Mouse (Mus musculus) spleen, adult 2 months (tissue): ENCODE data around the gene Grik4. TPM values are rescaled to one million over a fixed set of nuclear protein-coding genes. Genes with fewer than 3 reads are reported as not detected.

Experiments
- DNase-seq, 2 experiments: peaks; one replicate each; pipeline versions ENCODE4 v3.0.0 to v3.0.0-alpha.2; 2012 to 2021; ENCODE audit warnings: low spot score in 2 of 2, low read depth in 1 of 2
- H3K27ac ChIP-seq: fragments of 200-500 bp; 2 replicates; pipeline ENCODE4 v1.5.1; 2012; ENCODE audit warnings: low read length, inconsistent platforms; ENCODE audit not compliant: insufficient read depth
- H3K27me3 ChIP-seq: fragments of 200-500 bp; 2 replicates; pipeline ENCODE4 v1.6.1; 2012; ENCODE audit warnings: mild to moderate bottlenecking, moderate library complexity, low read length, inconsistent platforms; ENCODE audit not compliant: control insufficient read depth, insufficient read depth
- H3K36me3 ChIP-seq: fragments of 200-500 bp; 2 replicates; pipeline ENCODE4 v1.6.1; 2012; ENCODE audit warnings: mild to moderate bottlenecking, low read length, inconsistent platforms; ENCODE audit not compliant: control insufficient read depth, insufficient read depth
- H3K4me1 ChIP-seq: fragments of 200-500 bp; 2 replicates; pipeline ENCODE4 v1.6.1; 2011; ENCODE audit warnings: inconsistent platforms; ENCODE audit not compliant: control insufficient read depth, insufficient read depth, insufficient read length
- H3K4me3 ChIP-seq: fragments of 200-500 bp; 2 replicates; pipeline ENCODE4 v1.5.1; 2011; ENCODE audit warnings: mild to moderate bottlenecking, inconsistent platforms; ENCODE audit not compliant: insufficient read depth, insufficient read length; ENCODE audit errors: extremely low read depth
- CTCF ChIP-seq: fragments of 200-500 bp; IDR thresholded peaks from 2 replicates; pipeline ENCODE4 v1.5.1; 2011; ENCODE audit warnings: mild to moderate bottlenecking, inconsistent platforms; ENCODE audit not compliant: insufficient read depth, insufficient read length, insufficient replicate concordance; ENCODE audit errors: extremely low read depth
- POLR2A ChIP-seq: fragments of 200-500 bp; IDR thresholded peaks from 2 replicates; pipeline ENCODE4 v1.6.1; 2011; ENCODE audit warnings: low read depth, low read length, inconsistent platforms
- WGBS: fragments of 180-500 bp; shearing (Covaris S2); methylation state at CpG from one replicate; pipeline ENCODE4 v1.1.7; 2018; 5-methylcytosine and 5-hydroxymethylcytosine counted together
- polyA plus RNA-seq: library from polyadenylated mRNA; depleted of rRNA; stranded (reverse); fragments of >200 nt; gene quantifications from 2 replicates; pipeline ENCODE4 v1.2.3, GENCODE M21; 2012

Gene Grik4
- polyA plus RNA-seq, 1 experiment = 0.19 TPM

DNA sequence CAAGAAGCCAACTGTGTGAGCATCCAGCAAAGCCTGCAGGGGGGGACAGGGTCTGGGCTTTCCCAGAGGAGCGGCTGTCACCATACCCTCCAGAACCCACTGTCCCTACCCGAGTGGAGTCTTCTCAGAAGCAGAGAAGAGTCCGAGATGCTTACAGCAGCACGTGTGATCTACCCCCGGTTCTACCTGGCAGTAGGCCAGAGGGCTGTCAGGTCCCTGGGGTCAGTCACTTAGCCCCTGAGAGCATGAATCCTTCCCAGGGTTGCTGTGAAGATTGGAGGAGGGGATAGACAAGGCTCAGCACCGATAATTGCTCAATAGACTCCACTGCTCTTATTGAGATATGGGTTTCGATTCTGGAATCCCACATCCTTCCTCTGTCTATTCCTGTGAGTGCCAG, 366.2 kb downstream of the Grik4 start:
- H3K27ac ChIP-seq = no peak overlapping the region

DNA sequence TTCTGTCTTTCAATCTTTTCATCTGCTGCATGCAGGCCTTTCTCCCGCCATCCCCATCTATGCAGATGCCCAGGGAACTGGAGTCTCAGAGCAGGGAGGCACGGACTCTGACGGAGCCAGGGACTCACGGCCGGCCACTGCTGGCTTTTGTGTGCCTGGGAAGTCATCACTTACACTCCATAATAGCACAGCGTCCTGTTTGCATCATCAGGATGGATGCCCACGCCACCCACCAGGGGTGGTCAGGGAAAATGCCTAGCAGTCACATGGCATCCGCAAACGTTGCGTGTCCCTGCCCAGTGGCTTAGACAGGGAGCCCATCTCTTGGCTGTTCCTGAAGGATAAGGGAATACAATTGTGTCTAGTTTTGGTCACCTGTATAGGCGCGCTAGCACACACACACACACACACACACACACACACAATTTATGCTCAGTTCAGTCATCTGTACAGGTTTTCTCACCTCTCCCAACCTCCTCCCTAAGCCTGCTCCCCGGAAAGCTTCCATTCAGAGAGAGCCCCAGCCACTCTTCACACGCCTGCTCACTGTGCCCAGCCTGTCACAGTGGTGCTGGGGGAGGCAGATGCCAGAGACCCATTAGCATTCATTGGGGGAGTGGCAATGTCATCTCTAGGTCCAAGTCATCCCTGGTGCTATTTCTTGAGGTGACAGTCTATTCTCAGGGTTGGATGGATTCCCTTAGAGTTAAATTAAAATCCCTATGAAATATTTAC, 370.5 kb downstream of the Grik4 start:
- H3K27ac ChIP-seq = no peak overlapping the region
- H3K4me1 ChIP-seq = no peaks in the 10 kb centered on the region
- H3K27me3 ChIP-seq = no peaks in the 10 kb centered on the region
- DNase-seq = no peak
- TF ChIP-seq POLR2A (no peak), CTCF (no peak)
- WGBS = 54% methylated on average over 14 of the region's 14 CpGs
- no peak overlapping the region for H3K4me3 ChIP-seq
- no peaks in the 10 kb centered on the region for H3K36me3 ChIP-seq

More for the DNA sequence above, 366.2 kb downstream of the Grik4 start:
- WGBS = 79% methylated on average over 7 of the region's 7 CpGs
- Histone ChIP-seq H3K4me1 (no peaks in the 10 kb centered on the region), H3K36me3 (no peaks in the 10 kb centered on the region), H3K4me3 (no peak overlapping the region), H3K27me3 (no peaks in the 10 kb centered on the region)
- TF ChIP-seq CTCF (no peak), POLR2A (no peak)
- no peak for DNase-seq

DNA sequence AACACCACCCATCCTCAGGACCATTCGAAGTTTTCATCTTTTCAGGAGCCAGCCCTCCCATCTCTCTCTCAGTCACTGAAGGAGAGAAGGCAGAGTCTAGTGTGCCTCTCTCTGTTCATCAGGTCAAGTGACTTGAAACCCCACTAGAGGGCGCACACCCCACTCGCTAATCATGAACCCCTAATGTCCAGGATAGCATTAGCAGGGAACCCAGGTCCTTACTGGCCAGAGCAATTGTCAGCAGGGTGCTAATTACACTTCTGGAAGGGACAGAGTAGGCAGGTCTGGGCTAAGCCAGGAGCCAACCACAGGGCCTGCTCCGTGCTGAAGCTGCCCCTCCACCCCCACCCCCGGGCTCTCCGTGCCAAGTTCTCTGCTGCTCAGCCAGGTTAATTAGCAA, 371.1 kb downstream of the Grik4 start:
- 13% methylated on average over 6 of the region's 6 CpGs for WGBS
- no peaks in the 10 kb centered on the region for H3K36me3 ChIP-seq

DNA sequence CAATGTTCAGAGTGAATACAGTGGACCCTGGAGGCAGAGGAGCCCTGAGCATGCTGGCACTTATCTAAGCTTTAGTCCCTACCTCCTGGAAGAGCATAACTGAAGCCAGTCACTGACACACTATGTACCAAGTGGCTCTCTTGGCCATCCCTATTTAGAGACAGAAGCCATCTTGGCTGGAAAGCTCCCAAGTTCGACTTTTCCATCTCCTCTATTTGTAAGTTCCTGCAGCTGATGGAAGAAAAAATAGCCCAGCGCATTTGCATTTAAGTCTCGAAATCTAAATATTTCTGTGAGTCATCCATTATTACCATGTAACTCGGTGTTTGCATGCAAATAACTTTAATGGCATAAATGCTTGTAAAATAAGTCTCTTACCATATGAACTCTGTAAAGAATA, 378.4 kb downstream of the Grik4 start:
- TF ChIP-seq CTCF = no peak
- no peak for TF ChIP-seq POLR2A

More for the DNA sequence above, 371.1 kb downstream of the Grik4 start:
- Histone ChIP-seq H3K4me3 (no peak overlapping the region), H3K4me1 (no peaks in the 10 kb centered on the region), H3K27me3 (no peaks in the 10 kb centered on the region), H3K27ac (no peak overlapping the region)
- no peak for TF ChIP-seq POLR2A
- TF ChIP-seq CTCF = peak; percentile 21; the same call in 1 of the 2 replicates
- DNase-seq = peak in 1 of 2 experiments; percentile 21

DNA sequence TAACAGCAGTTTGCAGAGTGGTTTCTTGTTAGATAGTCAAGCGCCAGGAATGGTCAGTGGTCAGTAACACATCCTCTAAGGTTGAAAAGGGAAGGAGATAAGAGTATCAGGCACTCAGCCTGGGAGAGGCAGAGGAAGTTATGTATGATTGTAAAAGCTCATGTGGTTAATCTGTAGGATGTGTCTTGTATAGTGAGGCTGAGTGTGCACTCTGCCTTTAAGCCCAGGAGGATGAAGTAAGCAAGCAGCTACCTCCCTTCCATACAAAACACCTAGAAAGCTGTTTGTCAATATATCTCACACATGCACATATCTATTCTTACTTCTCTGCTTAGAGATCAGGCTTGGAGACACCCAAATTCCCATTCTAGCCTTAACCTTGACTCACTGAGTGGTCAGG, 389.1 kb downstream of the Grik4 start:
- no peaks in the 10 kb centered on the region for H3K4me1 ChIP-seq
- 24% methylated on average over 1 of the region's 1 CpGs for WGBS
- no peaks in the 10 kb centered on the region for H3K36me3 ChIP-seq
- no peak overlapping the region for H3K4me3 ChIP-seq
- TF ChIP-seq CTCF (no peak), POLR2A (no peak)
- no peaks in the 10 kb centered on the region for H3K27me3 ChIP-seq
- no peak overlapping the region for H3K27ac ChIP-seq
- no peak for DNase-seq

More for the DNA sequence above, 378.4 kb downstream of the Grik4 start:
- WGBS = 85% methylated on average over 4 of the region's 4 CpGs
- no peak overlapping the region for H3K27ac ChIP-seq
- H3K36me3 ChIP-seq = no peaks in the 10 kb centered on the region
- no peaks in the 10 kb centered on the region for H3K4me1 ChIP-seq
- no peak for DNase-seq
- H3K27me3 ChIP-seq = no peaks in the 10 kb centered on the region
- no peak overlapping the region for H3K4me3 ChIP-seq

DNA sequence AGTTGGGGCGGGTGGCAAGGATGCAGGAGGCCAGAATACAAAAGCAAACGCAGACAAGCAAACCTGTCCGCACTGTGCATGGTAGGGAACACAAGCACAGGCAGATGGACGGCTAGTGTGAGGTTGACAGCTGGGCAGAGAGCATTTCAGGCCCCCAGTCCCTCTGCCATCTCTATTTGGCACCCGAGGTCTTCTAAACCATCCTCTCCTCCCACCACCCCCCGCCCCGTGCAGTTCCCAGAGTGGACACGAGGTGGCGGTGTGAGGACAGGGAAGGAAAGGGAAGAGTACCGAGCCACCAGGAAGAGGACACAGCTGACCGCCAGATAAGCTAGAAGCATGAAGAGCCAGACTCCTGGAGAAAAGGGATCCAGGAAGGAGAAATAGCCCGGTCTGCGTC, 394.2 kb downstream of the Grik4 start:
- Histone ChIP-seq H3K36me3 (no peaks in the 10 kb centered on the region), H3K27ac (no peak overlapping the region), H3K4me1 (no peaks in the 10 kb centered on the region), H3K4me3 (no peak overlapping the region), H3K27me3 (no peaks in the 10 kb centered on the region)
- DNase-seq = peak in 1 of 2 experiments; percentile 8
- WGBS = 22% methylated on average over 13 of the region's 13 CpGs
- TF ChIP-seq POLR2A (no peak), CTCF (peak; percentile 68; the same call in 1 of the 2 replicates)

DNA sequence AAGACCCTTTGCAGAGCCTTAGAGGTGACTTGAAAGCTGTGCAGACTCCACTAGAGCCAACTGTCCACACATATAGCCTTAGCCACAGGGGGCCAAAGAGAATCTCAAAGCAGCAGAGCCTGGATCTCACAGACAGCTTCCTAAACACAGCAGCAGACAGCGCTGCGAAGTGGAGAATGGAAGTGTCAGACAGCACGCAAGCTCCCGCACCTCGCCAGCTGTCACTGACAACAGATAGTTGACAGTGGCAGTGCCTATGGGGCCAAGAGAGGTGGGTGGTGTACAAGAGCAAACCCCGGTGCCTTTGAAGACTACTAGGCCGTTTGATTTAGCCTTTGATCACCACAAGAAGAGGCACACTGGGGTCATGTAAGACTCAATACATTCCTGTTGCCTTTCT, 395.3 kb downstream of the Grik4 start:
- Histone ChIP-seq H3K4me1 (no peaks in the 10 kb centered on the region), H3K36me3 (no peaks in the 10 kb centered on the region), H3K27me3 (no peaks in the 10 kb centered on the region), H3K27ac (no peak overlapping the region), H3K4me3 (no peak overlapping the region)
- DNase-seq = no peak
- no peak for TF ChIP-seq CTCF
- no peak for TF ChIP-seq POLR2A
- WGBS = 70% methylated on average over 7 of the region's 7 CpGs
